Mouse (Mus musculus) stomach, embryonic 15.5 days (tissue): ENCODE results near the gene Pik3ip1. TPM values are rescaled to one million over a fixed set of nuclear protein-coding genes. Genes with fewer than 3 reads are reported as not detected.

Experiments
- ATAC-seq: fragments of 200-750 bp; cut with Nextera tagmentation; 2 replicates; pipeline ENCODE4 v1.8.0; 2017; ENCODE audit warnings: low read depth, moderate number of reproducible peaks, moderate TSS enrichment; ENCODE audit not compliant: insufficient read depth, low FRiP score
- H3K27ac ChIP-seq: fragments of 300-500 bp; sonication (generic); 2 replicates; pipeline ENCODE4 v1.5.1; 2015; ENCODE audit warnings: mild to moderate bottlenecking, inconsistent platforms
- H3K27me3 ChIP-seq: fragments of 300-500 bp; sonication (generic); replicated peaks from 2 replicates; pipeline ENCODE4 v1.6.1; 2015; ENCODE audit warnings: inconsistent platforms
- H3K36me3 ChIP-seq: fragments of 300-500 bp; sonication (generic); 2 replicates; pipeline ENCODE4 v1.6.1; 2015; ENCODE audit warnings: inconsistent platforms
- H3K4me1 ChIP-seq: fragments of 300-500 bp; sonication (generic); 2 replicates; pipeline ENCODE4 v1.6.1; 2015; ENCODE audit warnings: inconsistent platforms
- H3K4me2 ChIP-seq: fragments of 300-500 bp; sonication (generic); 2 replicates; pipeline ENCODE4 v1.6.1; 2015; ENCODE audit warnings: mild to moderate bottlenecking, inconsistent platforms
- H3K4me3 ChIP-seq: fragments of 300-500 bp; sonication (generic); replicated peaks from 2 replicates; pipeline ENCODE4 v1.5.1; 2015; ENCODE audit warnings: inconsistent platforms
- H3K9ac ChIP-seq: fragments of 300-500 bp; sonication (generic); 2 replicates; pipeline ENCODE4 v1.6.1; 2015; ENCODE audit warnings: inconsistent platforms
- H3K9me3 ChIP-seq: fragments of 300-500 bp; sonication (generic); 2 replicates; pipeline ENCODE4 v1.6.1; 2016; ENCODE audit warnings: inconsistent platforms
- WGBS: fragments of 180-500 bp; shearing (Covaris S2); methylation state at CpG from one replicate; pipeline ENCODE4 v1.1.7; 2015; 5-methylcytosine and 5-hydroxymethylcytosine counted together
- polyA plus RNA-seq: library from polyadenylated mRNA; unstranded; fragments of >200 nt; fragmentation: Nextera tagmentation; extraction: Ambion mirVana; gene quantifications from 2 replicates; pipeline ENCODE4 v1.2.1, GENCODE M21; 2015

Gene Pik3ip1
- polyA plus RNA-seq, 1 experiment from 2014 or later: 10.6 TPM

DNA sequence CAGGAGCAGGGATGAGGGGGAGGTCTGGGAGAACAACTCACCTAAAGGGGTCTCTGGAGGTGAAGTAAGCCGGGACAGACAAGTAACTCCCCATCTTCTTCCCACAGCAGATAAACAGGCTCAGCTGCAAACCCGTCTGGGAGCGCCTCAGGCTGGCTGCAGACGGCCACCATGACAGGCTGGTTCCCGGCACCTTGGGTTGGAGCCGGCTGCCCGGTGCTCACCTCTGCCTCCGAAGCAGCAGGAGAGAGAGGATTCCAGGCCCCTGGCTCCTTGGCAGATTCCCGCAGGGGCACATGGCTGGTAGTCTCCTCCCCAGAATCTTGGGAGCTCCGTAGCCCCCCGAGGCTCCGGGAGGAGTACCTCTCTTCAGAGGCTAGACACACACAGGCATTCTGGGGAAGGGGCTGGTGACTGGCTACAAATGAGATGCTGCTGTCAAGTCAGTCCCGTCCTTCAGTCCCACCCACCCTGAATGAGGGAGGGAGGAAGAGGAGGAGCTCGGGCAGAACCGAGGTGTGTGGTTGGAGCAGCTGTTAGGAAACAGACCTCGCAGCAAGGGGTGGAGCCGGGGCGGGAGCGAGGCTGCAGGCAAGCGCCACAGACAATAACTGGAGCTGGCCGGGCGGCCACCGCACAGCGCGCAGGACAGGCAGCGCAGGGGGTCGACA, 40.9 kb downstream of the Pik3ip1 start:
- Histone ChIP-seq H3K27me3 (no peaks in the 10 kb centered on the region), H3K4me2 (peak overlapping the region; percentile 90), H3K4me1 (peaks cover 41% of the 10 kb centered on the region), H3K4me3 (peak overlapping the region; percentile 52), H3K9me3 (no peaks in the 10 kb centered on the region), H3K36me3 (no peaks in the 10 kb centered on the region), H3K9ac (peak overlapping the region; percentile 61; the same call in 1 of the 2 replicates), H3K27ac (peak overlapping the region; percentile 60)
- peak; percentile 87 for ATAC-seq
- 4% methylated on average over 27 of the region's 27 CpGs for WGBS

- 21% methylated on average over 7 of the region's 7 CpGs for WGBS
- peaks cover 41% of the 10 kb centered on the region for H3K4me1 ChIP-seq
- H3K27ac ChIP-seq: peak overlapping the region; percentile 60
- peak overlapping the region; percentile 90 for H3K4me2 ChIP-seq
- peak; percentile 23; the same call in 1 of the 2 replicates for ATAC-seq
- no peaks in the 10 kb centered on the region for H3K27me3 ChIP-seq
- no peaks in the 10 kb centered on the region for H3K36me3 ChIP-seq
- peak overlapping the region; percentile 61; the same call in 1 of the 2 replicates for H3K9ac ChIP-seq
- peak overlapping the region; percentile 52 for H3K4me3 ChIP-seq
- no peaks in the 10 kb centered on the region for H3K9me3 ChIP-seq
Measured at GRCm38 (mm10) chr11:3371599-3372295, 41.5 kb downstream of the Pik3ip1 start.

- 29% methylated on average over 7 of the region's 7 CpGs for WGBS
- Histone ChIP-seq H3K9me3 (no peaks in the 10 kb centered on the region), H3K4me3 (no peak overlapping the region), H3K4me1 (peaks cover 41% of the 10 kb centered on the region), H3K27ac (peak overlapping the region; percentile 73), H3K36me3 (no peaks in the 10 kb centered on the region), H3K27me3 (no peaks in the 10 kb centered on the region), H3K9ac (no peak overlapping the region), H3K4me2 (peak overlapping the region; percentile 20; the same call in 1 of the 2 replicates)
- ATAC-seq: peak; percentile 17; the same call in 1 of the 2 replicates
Measured at GRCm38 (mm10) chr11:3373591-3374292, 43.5 kb downstream of the Pik3ip1 start.

GRCm38 (mm10) chr11:3374293-3374645, 44.1 kb downstream of the Pik3ip1 start:
- Histone ChIP-seq H3K27ac (peak overlapping the region; percentile 73), H3K9ac (no peak overlapping the region), H3K36me3 (no peaks in the 10 kb centered on the region), H3K27me3 (no peaks in the 10 kb centered on the region), H3K4me3 (no peak overlapping the region), H3K4me2 (peak overlapping the region; percentile 20; the same call in 1 of the 2 replicates), H3K9me3 (no peaks in the 10 kb centered on the region), H3K4me1 (peaks cover 41% of the 10 kb centered on the region)
- no peak for ATAC-seq
- WGBS: 26% methylated on average over 7 of the region's 7 CpGs

DNA sequence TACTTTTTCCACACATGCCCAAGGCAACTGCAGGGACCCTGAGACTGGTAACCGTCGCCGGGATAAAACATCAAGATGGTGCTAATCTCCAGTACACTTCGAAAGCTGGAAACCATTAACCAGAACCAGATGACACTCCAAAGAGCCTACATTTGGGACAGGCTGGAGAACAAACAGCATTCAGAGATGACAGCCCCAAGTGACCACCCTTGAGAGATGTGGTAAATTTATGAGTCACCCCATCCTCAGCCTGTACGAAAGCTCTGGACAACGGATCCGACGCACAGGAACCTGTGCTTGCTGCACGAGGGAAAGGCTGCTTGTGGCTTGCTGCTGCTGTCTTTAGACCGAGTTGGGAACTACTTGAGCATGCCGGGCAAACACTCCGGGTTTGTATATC, 44.5 kb downstream of the Pik3ip1 start:
- Histone ChIP-seq H3K27ac (peak overlapping the region; percentile 73), H3K9ac (no peak overlapping the region), H3K36me3 (no peaks in the 10 kb centered on the region), H3K4me1 (peaks cover 41% of the 10 kb centered on the region), H3K9me3 (no peaks in the 10 kb centered on the region), H3K27me3 (no peaks in the 10 kb centered on the region), H3K4me3 (no peak overlapping the region), H3K4me2 (peak overlapping the region; percentile 20; the same call in 1 of the 2 replicates)
- ATAC-seq: no peak
- 64% methylated on average over 12 of the region's 12 CpGs for WGBS

GRCm38 (mm10) chr11:3379427-3379826, 49.2 kb downstream of the Pik3ip1 start:
- Histone ChIP-seq H3K27ac (peak overlapping the region; percentile 1; the same call in 1 of the 2 replicates), H3K9me3 (no peaks in the 10 kb centered on the region), H3K4me2 (no peak overlapping the region), H3K4me3 (no peak overlapping the region), H3K9ac (no peak overlapping the region), H3K4me1 (peaks cover 9% of the 10 kb centered on the region), H3K27me3 (no peaks in the 10 kb centered on the region), H3K36me3 (0 out of 2 replicates have a peak, but pooled peaks cover 5% of the 10 kb centered on the region)
- 73% methylated on average over 4 of the region's 4 CpGs for WGBS
- peak; percentile 80 for ATAC-seq

DNA sequence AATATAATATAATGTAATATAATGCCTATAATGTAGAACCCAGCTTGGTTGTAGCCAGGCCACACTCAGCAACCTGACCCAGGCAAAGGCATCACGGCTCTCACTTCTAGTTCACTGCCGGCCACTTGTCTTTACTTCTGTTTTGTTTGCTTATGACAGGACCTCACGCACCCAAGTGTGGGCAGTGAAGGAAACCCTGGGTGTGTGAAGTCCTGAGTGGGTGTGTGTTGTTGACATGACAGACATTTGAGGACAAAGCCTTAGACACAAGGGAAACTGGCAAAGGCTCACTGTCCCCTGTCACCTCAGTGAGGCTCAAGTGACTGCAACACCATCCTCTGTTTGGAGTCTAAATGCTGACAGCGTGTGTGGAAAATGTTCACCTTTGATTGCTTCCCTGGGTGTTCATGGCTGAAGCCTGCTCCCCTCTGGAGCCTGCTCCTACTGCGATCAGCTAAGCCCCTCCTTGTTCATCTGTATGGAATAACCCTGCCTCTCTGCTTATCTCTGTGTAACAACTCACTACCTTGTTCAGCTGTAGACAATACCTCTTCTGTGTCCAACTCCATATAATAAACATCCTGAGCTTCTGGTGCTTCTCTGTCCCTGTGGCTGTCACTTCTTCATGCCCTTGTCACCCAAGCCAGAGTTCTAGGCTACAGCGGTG, 51.1 kb downstream of the Pik3ip1 start:
- H3K27ac ChIP-seq: no peak overlapping the region
- ATAC-seq: no peak
- H3K4me3 ChIP-seq: no peak overlapping the region
- no peak overlapping the region for H3K9ac ChIP-seq
- no peaks in the 10 kb centered on the region for H3K9me3 ChIP-seq
- no peaks in the 10 kb centered on the region for H3K4me1 ChIP-seq
- WGBS: 70% methylated on average over 6 of the region's 6 CpGs
- H3K36me3 ChIP-seq: peaks cover 11% of the 10 kb centered on the region; the same call in 1 of the 2 replicates
- no peaks in the 10 kb centered on the region for H3K27me3 ChIP-seq
- H3K4me2 ChIP-seq: no peak overlapping the region

- Histone ChIP-seq H3K27me3 (no peaks in the 10 kb centered on the region), H3K9me3 (no peaks in the 10 kb centered on the region), H3K27ac (no peak overlapping the region), H3K4me3 (no peak overlapping the region), H3K9ac (no peak overlapping the region), H3K4me2 (no peak overlapping the region), H3K4me1 (peaks cover 5% of the 10 kb centered on the region), H3K36me3 (peaks cover 11% of the 10 kb centered on the region; the same call in 1 of the 2 replicates)
- 85% methylated on average over 5 of the region's 5 CpGs for WGBS
- no peak for ATAC-seq
Measured at GRCm38 (mm10) chr11:3382602-3383594, 52.7 kb downstream of the Pik3ip1 start.

- peaks cover 11% of the 10 kb centered on the region; the same call in 1 of the 2 replicates for H3K36me3 ChIP-seq
- H3K4me1 ChIP-seq: peaks cover 5% of the 10 kb centered on the region
- H3K9ac ChIP-seq: no peak overlapping the region
- H3K4me2 ChIP-seq: no peak overlapping the region
- no peak overlapping the region for H3K4me3 ChIP-seq
- ATAC-seq: peak; percentile 64; the same call in 1 of the 2 replicates
- H3K27ac ChIP-seq: no peak overlapping the region
- WGBS: 15% methylated on average over 4 of the region's 4 CpGs
- H3K9me3 ChIP-seq: no peaks in the 10 kb centered on the region
- no peaks in the 10 kb centered on the region for H3K27me3 ChIP-seq
Measured at GRCm38 (mm10) chr11:3386941-3387368, 56.8 kb downstream of the Pik3ip1 start.

GRCm38 (mm10) chr11:3387482-3388196, 57.4 kb downstream of the Pik3ip1 start:
- Histone ChIP-seq H3K27ac (0 out of 2 replicates have a peak overlapping the region, but pooled peaks have one; percentile 48), H3K4me1 (peaks cover 8% of the 10 kb centered on the region)
- peak; percentile 53; the same call in 1 of the 2 replicates for ATAC-seq

More at GRCm38 (mm10) chr11:3387482-3388196, 57.4 kb downstream of the Pik3ip1 start:
- no peak overlapping the region for H3K9ac ChIP-seq
- H3K27me3 ChIP-seq: no peaks in the 10 kb centered on the region
- peaks cover 9% of the 10 kb centered on the region; the same call in 1 of the 2 replicates for H3K36me3 ChIP-seq
- no peak overlapping the region for H3K4me2 ChIP-seq
- 69% methylated on average over 6 of the region's 6 CpGs for WGBS
- H3K4me3 ChIP-seq: no peak overlapping the region
- no peaks in the 10 kb centered on the region for H3K9me3 ChIP-seq
